Mouse (Mus musculus): ENCODE results near the gene Elp5.

DNA sequence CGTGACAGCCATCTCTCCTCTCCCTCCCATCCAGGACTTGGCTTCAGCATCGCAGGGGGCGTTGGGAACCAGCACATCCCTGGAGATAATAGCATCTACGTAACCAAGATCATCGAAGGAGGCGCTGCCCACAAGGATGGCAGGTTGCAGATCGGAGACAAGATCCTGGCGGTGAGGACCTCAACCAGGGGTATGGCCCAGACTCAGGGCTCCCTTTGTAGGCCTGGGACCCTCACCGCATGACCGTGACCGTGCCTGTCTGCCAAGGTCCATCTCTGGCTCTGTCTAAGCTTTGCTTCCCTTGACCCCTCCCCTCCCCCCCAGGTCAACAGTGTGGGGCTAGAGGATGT is 49.0 kb upstream of the Elp5 start:
- TF ChIP-seq CTCF (IDR thresholded peaks at IDR 0.05; ENCODE audit: insufficient read depth, low read depth, low read length) (no peak), POLR2A (IDR thresholded peaks at IDR 0.05; ENCODE audit: insufficient read depth, low read depth, low read length) (no peak)
